Mouse (Mus musculus) adipocyte (in vitro differentiated cells): ENCODE results near the gene Cmtm3.
"Not testable (repeated sequence)": the region's sequence is repeated elsewhere in the genome, so short reads cannot be mapped to it uniquely, and the experiment has no call there.

Source experiments
- DNase-seq: peaks from one replicate; pipeline ENCODE4 v3.0.0-alpha.2; 2016; ENCODE audit warnings: low spot score

Cmtm3 gene

DNA sequence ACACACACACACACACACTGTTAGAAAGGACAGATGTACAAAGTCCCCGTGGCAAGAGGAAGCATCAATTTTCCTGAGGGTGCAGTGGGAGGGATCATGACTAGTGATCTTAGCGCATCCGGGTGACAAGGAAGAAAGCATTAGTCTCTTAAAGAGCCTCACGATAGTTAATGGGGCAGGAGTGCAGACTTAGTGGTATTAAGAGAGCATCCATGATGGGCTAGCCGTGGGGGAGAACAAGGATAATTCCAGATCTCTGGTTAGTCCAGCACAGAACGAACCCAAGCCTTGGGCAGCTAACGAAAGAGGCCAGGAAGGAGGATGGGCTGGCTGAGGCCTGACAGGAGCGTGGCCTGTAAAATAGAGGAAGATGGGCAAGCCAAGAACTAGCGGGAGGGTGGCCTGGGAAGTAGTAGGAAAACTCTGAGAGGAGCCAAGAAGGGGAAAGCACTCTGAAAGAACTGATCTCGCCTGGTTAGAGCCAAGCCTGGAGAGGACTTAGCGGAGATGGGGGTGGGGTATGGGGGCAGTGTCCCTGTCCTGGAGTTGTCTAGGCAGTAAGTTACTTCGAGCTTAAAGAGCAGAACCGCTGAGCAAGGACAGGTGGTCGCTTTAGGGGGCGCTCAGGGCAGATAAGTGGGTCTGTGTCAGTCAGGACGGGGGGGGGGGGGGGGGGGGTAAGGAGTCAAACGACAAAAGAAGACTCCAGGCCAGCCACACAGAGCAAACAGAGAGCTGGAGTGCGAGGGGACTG, at the start of gene Cmtm3:
Cmtm3 (plus strand) TSS at position 182 of the 754 bp plus-strand sequence.
- peak; percentile 35 for DNase-seq

DNA sequence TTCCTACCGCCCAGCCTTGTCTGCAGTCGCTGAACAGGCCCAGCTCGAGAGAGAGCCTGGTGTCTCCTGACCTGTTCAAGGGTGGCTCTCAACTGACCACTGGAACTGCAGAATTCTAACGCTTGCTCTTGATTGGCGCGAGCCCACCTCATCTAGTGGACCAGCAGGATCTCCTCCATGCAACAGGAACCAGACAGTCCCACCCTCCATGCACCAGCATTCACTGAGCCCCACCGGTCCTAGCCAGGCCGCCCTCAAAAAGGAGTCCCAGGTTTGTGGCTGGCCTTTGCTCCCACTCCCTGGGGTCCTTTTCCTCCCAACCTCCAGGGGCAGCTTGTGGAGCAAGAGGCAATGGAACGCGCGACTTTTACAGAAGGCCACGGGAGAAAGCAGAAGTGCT, 46.1 kb upstream of the Cmtm3 start, which contains the start of gene Cmtm2a:
Cmtm2a (minus strand) TSS at position 101 of the 400 bp plus-strand sequence.
- DNase-seq, result not testable (repeated sequence)

DNA sequence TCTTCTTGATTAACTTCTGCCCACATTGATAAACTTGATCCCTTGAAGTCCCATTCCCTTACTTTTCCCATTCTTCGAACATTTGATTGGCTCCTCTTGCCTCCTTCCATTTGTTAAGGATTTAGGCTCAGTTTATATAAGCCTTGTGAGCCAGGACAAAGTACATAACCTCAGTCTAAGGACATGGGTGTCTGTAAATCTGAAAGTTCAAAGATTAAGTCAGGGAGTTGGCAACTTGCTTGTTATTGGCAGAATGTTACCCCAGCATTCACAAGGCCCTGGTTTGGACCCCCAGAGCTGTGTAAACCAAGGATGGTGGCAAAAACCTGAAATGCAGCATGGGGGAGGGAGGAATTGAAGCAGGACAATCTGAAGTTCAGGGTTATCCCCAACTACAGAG, 44.8 kb upstream of the Cmtm3 start:
- DNase-seq, result no peak

DNA sequence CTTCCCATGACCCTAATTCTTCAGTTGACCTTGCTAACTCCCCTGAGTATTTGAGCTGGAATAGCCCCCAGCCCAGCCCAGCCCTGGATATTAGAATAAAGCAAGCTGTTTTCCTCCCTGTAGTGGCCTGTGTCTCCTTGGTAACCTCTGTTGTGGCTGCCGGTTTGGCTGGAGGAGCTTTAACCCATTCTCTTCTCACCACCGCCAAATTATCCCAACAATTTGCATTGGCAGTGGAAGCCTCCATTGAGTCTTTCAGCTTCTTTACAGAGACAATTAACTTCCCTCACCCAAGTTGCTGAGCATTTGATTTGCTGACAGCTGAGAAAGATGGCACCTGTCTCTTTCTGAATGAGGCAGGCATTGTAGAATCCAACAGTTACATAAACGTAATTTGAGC, 37.6 kb upstream of the Cmtm3 start:
- not testable (repeated sequence) for DNase-seq

DNA sequence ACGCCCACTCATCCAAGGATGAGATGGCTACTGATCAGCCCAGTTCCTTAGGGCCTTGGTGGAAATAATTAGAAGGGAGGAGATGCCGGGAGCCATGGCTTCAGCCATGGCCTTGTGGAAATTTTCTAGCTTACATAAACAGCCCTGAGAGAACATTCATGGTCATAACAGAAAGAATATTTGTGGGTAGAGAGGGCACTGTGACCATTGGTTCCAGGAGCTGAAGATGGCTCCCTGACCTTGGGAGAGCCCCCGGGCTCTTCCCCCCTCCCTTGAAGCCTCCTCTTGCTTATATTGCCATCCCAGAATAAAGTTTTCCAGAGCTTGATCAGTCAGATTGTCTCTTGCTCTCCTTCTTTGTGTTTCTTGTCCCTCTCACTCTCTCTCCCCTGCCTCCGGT, 36.7 kb upstream of the Cmtm3 start:
- DNase-seq, result not testable (repeated sequence)

DNA sequence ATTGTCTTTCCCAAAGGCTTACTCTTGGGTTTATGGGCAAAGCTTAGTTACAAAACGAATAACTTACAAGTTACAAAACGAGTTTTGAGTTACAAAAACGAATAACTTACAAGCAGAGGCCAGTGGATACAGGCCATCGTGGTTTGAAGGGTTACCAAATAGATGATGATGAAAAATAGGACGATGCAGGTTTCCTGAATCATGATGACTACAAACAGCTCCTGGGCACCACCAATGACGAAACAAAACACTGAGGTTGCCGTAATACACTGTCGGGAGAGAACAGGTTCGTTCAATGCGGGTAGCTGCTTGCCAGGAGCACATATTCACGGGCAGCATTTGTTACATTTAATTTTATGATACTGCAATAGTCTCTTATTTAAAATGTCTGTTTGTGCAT, 34.2 kb upstream of the Cmtm3 start:
- no peak for DNase-seq

- DNase-seq, result not testable (repeated sequence)
These were observed 30.9 kb upstream of the Cmtm3 start for GRCm38 (mm10) chr8:104308341-104308740.

GRCm38 (mm10) chr8:104309441-104310155, 29.6 kb upstream of the Cmtm3 start, which contains the start of the genes Gm45711 and Cmtm1:
Gene Gm45711, minus strand, starts transcription at chr8:104310081.
Gene Cmtm1, minus strand, starts transcription at chr8:104310145.
- not testable (repeated sequence) for DNase-seq

GRCm38 (mm10) chr8:104312023-104312422, 27.2 kb upstream of the Cmtm3 start:
- DNase-seq, result not testable (repeated sequence)

DNA sequence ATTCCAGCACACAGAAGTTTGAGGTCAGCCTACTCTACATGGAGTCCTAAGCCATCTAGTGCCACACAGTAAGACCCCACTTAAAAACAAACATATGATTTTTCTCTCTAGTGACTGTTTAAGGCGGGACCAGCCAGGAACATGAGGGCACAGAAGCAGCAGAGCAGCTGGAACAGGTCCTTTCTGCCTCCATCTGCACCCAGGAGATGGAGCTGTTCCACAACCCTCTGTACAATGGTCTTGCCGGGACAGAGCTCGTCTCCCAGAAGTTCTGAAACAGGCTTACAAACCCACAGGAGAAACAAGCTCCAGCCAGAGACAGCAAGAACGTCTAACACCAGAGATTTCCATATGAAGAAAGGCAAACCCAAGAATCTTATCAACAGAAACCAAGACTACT, 25.9 kb upstream of the Cmtm3 start:
- DNase-seq, result peak; percentile 22

DNA sequence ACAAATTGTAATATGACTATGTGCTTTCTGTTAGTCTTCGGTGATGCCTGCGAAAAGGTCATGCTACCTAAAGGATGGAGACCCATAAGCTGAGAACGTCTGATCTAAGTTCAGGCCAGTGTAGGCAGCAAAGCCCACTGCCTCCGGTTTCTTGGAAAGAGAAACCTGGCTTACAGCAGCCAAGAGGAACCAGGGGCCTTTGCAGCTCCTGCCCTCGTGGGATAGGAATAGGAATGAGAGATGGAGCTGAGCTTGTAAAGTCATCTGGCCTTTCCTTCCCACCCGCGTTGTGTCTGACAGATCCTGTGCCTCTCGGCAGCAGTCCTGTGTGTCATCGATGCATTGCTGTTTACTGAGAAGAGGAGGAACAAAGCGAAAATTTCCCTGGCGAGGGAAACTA, 17.9 kb upstream of the Cmtm3 start, which contains the start of gene Gm11020:
Gm11020 (plus strand) TSS at position 301 of the 400 bp plus-strand sequence.
- DNase-seq, result not testable (repeated sequence)

DNA sequence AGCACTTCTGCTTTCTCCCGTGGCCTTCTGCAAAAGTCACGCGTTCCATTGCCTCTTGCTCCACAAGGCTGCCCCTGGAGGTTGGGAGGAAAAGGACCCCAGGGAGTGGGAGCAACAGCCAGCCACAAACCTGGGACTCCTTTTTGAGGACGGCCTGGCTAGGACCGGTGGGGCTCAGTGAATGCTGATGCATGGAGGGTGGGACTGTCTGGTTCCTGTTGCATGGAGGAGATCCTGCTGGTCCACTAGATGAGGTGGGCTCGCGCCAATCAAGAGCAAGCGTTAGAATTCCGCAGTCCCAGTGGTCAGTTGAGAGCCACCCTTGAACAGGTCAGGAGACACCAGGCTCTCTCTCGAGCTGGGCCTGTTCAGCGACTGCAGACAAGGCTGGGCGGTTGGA, 17.3 kb upstream of the Cmtm3 start, which contains the start of gene Cmtm2b:
Cmtm2b (plus strand) TSS at position 301 of the 400 bp plus-strand sequence.
- not testable (repeated sequence) for DNase-seq

DNA sequence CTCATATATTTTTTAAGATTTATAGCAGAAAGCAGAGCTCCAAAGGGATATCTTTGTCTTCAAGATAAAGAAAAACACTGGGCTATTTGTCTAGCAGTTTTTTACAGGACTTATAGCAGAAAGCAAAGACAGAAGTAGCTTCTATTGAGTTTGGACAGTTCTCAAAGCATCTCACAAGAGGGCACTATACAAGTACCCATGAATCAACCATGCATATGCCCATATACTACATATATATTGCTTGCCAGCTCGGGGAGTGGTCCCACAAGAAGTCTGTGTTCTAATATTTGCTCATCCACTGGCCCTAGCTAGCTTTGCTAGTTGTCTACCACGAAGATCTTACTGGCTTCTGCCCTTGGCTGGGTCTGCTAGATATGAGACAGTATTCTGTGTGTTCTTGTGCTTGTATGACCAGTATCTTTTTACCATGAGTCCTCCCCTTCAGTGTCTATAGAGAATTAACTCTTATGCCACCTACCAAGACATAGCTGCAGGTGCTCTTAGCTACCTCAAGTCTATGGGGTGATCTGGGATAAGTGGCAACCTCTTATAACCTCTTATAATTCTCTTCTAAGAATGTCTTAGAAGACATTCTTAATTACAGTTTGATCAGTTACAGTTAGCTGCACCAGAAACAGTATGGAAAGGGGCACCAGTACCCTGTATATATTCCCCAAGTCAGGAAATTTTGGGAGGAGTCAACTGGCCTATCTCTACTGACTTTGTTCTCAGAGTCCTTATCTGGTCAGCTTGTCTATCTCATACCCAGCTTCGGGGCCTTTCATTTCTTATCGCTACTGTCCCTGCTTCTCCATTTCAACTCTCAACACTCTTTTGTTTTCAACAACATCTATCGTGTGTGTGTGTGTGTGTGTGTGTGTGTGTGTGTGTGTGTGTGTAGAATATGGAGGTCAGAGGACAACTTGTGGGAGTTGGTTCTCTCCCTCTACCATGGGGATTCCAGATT, 6.3 kb upstream of the Cmtm3 start:
- DNase-seq, result no peak

DNA sequence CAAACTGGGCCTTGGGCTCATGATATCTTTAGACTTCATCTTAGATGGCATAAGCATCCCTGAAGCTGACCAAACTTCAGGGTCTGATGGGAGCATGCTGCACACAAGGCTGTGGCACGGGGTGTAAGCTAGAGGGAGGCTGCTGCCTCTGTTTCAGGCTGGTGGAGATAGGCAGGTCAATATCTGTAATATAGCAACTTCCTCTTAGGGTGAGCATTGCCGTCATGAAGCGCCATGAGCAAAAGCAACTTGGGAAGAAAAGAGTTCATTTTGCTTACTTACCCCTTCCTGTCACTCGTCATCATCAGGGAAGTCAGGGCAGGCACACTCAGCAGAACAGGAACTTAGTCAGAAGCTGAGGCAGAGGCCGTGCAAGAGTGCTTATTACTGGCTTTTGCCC, 5.4 kb upstream of the Cmtm3 start:
- DNase-seq, result no peak

DNA sequence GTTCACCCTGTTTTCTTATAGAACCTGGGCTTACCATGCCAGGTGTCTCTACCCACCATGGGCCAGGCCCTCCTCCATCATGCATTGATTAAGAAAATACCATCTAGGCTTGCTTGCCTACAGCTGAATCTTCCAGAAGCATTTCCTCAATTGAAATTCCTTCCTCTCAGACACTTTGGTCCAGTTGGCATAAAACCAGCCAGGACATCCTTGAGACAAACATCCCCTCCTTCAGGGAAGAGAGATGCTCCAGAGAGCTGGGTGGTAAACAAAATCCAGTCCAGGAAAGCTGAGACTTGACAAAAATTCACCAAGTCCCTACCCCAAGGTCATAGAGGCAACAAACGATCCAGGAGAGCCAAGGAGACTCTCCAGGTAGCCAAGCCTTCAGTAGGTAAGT, 5.0 kb upstream of the Cmtm3 start:
- DNase-seq, result no peak

DNA sequence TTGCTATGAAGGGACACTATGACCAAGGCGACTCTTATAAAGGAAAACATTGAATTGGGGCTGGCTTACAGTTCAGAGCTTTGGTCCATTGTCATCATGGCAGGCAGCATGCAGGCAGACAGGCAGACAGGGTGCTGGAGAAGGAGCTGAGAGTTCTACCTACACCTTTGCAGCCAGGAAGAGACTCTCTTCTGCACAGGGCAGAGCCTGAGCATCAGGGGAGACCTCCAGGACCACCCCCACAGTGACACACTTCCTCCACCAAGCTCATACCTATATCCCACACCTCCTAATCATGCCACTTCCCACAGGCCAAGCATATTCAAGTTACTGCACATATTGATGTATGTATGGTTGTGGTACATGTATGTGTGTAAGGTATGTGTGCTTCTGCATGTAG, 2.4 kb upstream of the Cmtm3 start:
- no peak for DNase-seq

GRCm38 (mm10) chr8:104337890-104338289, 1.3 kb upstream of the Cmtm3 start:
- DNase-seq, result no peak

DNA sequence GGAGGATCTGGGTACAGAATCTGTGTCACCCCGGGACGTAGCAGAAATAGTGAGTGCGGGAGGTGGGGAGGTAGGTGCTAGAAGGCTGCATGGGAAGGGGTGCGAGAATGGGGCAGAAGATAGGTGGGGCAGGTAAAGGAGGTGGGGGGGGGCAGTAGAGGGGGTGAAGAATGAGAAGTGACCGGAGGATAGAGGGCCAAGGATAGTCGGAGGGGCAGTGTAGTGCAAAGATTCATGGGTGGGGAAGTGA, 698 bp downstream of the Cmtm3 start:
- no peak for DNase-seq

GRCm38 (mm10) chr8:104340233-104341105, 1.3 kb downstream of the Cmtm3 start:
- DNase-seq, result peak; percentile 75

- peak; percentile 81 for DNase-seq
These were observed 1.9 kb downstream of the Cmtm3 start for GRCm38 (mm10) chr8:104341106-104341561.

GRCm38 (mm10) chr8:104341678-104342077, 2.5 kb downstream of the Cmtm3 start:
- no peak for DNase-seq
